Mouse (Mus musculus) E14TG2a.4 (cell line): ENCODE measurements around the gene Garnl3.

Experiments used
- H3K27me3 ChIP-seq: 2 replicates; pipeline ENCODE4 v1.6.1; 2014; ENCODE audit warnings: low read length, control low read depth; ENCODE audit not compliant: insufficient read depth
- H3K36me3 ChIP-seq: 2 replicates; pipeline ENCODE4 v1.6.1; 2014; ENCODE audit warnings: low read length, control low read depth; ENCODE audit not compliant: insufficient read depth
- H3K4me1 ChIP-seq: replicated peaks from 2 replicates; pipeline ENCODE4 v1.6.1; 2014; ENCODE audit warnings: low read depth, low read length, control low read depth
- H3K4me3 ChIP-seq: replicated peaks from 2 replicates; pipeline ENCODE4 v1.5.1; 2014; ENCODE audit warnings: mild to moderate bottlenecking, low read length
- H3K9me3 ChIP-seq: 2 replicates; pipeline ENCODE4 v1.6.1; 2014; ENCODE audit warnings: low read length, control low read depth
- CTCF ChIP-seq: conservative IDR thresholded peaks from 2 replicates; pipeline ENCODE4 v1.5.1; 2014; ENCODE audit warnings: low read length
- NANOG ChIP-seq: IDR thresholded peaks from 2 replicates; pipeline ENCODE4 v1.6.1; 2014; ENCODE audit warnings: borderline replicate concordance, low read length, mixed read lengths
- POU5F1 ChIP-seq: IDR thresholded peaks from 2 replicates; pipeline ENCODE4 v1.6.1; 2014; ENCODE audit warnings: low read length, borderline replicate concordance

The Garnl3 gene

GRCm38 (mm10) chr2:32960273-32960672 lies 171.2 kb downstream of the Garnl3 start:
- peak overlapping the region; percentile 100 for H3K4me3 ChIP-seq
- H3K36me3 ChIP-seq: peaks cover 74% of the 10 kb centered on the region
- H3K9me3 ChIP-seq: no peaks in the 10 kb centered on the region
- peaks cover 44% of the 10 kb centered on the region for H3K4me1 ChIP-seq
- H3K27me3 ChIP-seq: no peaks in the 10 kb centered on the region
- TF ChIP-seq CTCF: no peak
- no peak for TF ChIP-seq NANOG
- TF ChIP-seq POU5F1: no peak

DNA sequence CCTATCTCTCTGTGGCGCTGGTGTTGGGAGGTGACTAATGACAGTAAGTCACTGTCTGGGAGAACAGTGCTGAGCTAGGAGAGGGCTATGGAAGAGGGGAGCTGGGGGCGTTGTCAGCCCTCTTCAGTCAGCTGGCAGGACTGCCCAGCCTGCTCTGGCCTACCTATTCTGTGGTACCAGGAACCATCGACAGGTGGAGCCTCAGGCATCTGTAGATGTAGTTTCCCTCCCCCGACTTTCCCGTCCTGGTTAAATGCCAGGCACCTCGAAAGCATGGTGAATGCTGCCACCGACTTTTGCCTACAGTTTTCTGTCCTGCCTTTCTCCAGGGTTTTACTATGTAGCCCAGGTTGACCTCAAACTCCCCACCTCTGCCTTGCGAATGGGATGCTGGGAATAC lies 174.1 kb downstream of the Garnl3 start:
- Histone ChIP-seq H3K9me3 (no peaks in the 10 kb centered on the region), H3K27me3 (no peaks in the 10 kb centered on the region), H3K4me1 (peaks cover 23% of the 10 kb centered on the region), H3K36me3 (peaks cover 75% of the 10 kb centered on the region), H3K4me3 (no peak overlapping the region)
- no peak for TF ChIP-seq POU5F1
- 0 out of 2 replicates have a peak, but pooled peaks have one; percentile 20 for TF ChIP-seq CTCF

- H3K9me3 ChIP-seq: no peaks in the 10 kb centered on the region
- H3K27me3 ChIP-seq: no peaks in the 10 kb centered on the region
- peak; percentile 81 for TF ChIP-seq CTCF
- TF ChIP-seq POU5F1: no peak
- H3K4me3 ChIP-seq: no peak overlapping the region
- peaks cover 8% of the 10 kb centered on the region for H3K4me1 ChIP-seq
- peaks cover 94% of the 10 kb centered on the region for H3K36me3 ChIP-seq
Observed at GRCm38 (mm10) chr2:32954581-32954980, 176.9 kb downstream of the Garnl3 start.

GRCm38 (mm10) chr2:32947454-32947853 lies 184.0 kb downstream of the Garnl3 start:
- no peak overlapping the region for H3K4me3 ChIP-seq
- peaks cover 98% of the 10 kb centered on the region for H3K36me3 ChIP-seq
- H3K9me3 ChIP-seq: no peaks in the 10 kb centered on the region
- TF ChIP-seq NANOG (no peak), CTCF (no peak)
- H3K27me3 ChIP-seq: no peaks in the 10 kb centered on the region
- peaks cover 32% of the 10 kb centered on the region for H3K4me1 ChIP-seq

GRCm38 (mm10) chr2:32940483-32940882 lies 191.0 kb downstream of the Garnl3 start:
- Histone ChIP-seq H3K36me3 (peaks cover 83% of the 10 kb centered on the region), H3K4me3 (peak overlapping the region; percentile 37), H3K9me3 (no peaks in the 10 kb centered on the region), H3K4me1 (peaks cover 61% of the 10 kb centered on the region), H3K27me3 (no peaks in the 10 kb centered on the region)
- no peak for TF ChIP-seq NANOG
- peak; percentile 45 for TF ChIP-seq CTCF

GRCm38 (mm10) chr2:32939418-32939817 lies 192.0 kb downstream of the Garnl3 start:
- H3K9me3 ChIP-seq: no peaks in the 10 kb centered on the region
- TF ChIP-seq CTCF: peak; percentile 60
- TF ChIP-seq NANOG: no peak
- no peaks in the 10 kb centered on the region for H3K27me3 ChIP-seq
- H3K36me3 ChIP-seq: peaks cover 83% of the 10 kb centered on the region
- peak overlapping the region; percentile 37 for H3K4me3 ChIP-seq
- H3K4me1 ChIP-seq: peaks cover 64% of the 10 kb centered on the region

DNA sequence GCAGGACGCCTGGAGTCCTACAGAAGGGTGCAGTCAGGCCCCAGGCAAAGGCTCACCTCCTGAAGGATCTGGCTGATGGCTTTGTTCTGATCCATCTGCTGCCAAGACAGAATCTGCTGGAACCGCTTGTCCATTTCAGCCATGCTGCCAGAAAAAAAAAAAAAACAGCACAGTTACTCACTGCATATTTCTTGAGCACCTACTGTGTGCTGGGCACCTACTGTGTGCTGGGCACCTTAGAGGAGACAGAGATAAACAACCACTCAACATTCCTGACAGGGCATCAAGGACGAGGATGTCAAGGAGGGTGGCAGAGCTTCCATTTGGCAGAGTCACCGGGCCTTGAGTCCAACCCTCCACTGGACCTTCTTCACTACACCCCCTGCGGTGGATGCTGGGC lies 192.7 kb downstream of the Garnl3 start:
- Histone ChIP-seq H3K27me3 (no peaks in the 10 kb centered on the region), H3K4me1 (peaks cover 71% of the 10 kb centered on the region), H3K4me3 (no peak overlapping the region), H3K9me3 (no peaks in the 10 kb centered on the region), H3K36me3 (peaks cover 83% of the 10 kb centered on the region)
- TF ChIP-seq NANOG: no peak
- TF ChIP-seq CTCF: no peak
- TF ChIP-seq POU5F1: no peak
